Mouse (Mus musculus) intestine, embryonic 16.5 days (tissue): ENCODE measurements at regions not wholly inside any gene's neighbourhood (a gene's known extent, or its start where the extent isn't known, plus 50 kb on each side); places are given as distances from the start of the nearest gene placed in this dataset.

Source experiments
- ATAC-seq: fragments of 200-750 bp; cut with Nextera tagmentation; 2 replicates; pipeline ENCODE4 v1.8.0; 2017; ENCODE audit warnings: moderate TSS enrichment, moderate library complexity
- H3K27ac ChIP-seq: fragments of 300-500 bp; sonication (generic); 2 replicates; pipeline ENCODE4 v1.5.1; 2014; ENCODE audit warnings: mild to moderate bottlenecking, low read length
- H3K27me3 ChIP-seq: fragments of 300-500 bp; sonication (generic); replicated peaks from 2 replicates; pipeline ENCODE4 v1.6.1; 2014; ENCODE audit warnings: low read length, control low read depth, mixed read lengths; ENCODE audit not compliant: control insufficient read depth, insufficient read depth
- H3K36me3 ChIP-seq: fragments of 300-500 bp; sonication (generic); 2 replicates; pipeline ENCODE4 v1.6.1; 2014; ENCODE audit warnings: low read length, control low read depth; ENCODE audit not compliant: control insufficient read depth, insufficient read depth
- H3K4me1 ChIP-seq: fragments of 300-500 bp; sonication (generic); 2 replicates; pipeline ENCODE4 v1.6.1; 2014; ENCODE audit warnings: low read length, control low read depth, mixed read lengths; ENCODE audit not compliant: control insufficient read depth, insufficient read depth
- H3K4me2 ChIP-seq: fragments of 300-500 bp; sonication (generic); 2 replicates; pipeline ENCODE4 v1.6.1; 2014; ENCODE audit warnings: low read depth, low read length, control low read depth
- H3K4me3 ChIP-seq: fragments of 300-500 bp; sonication (generic); 2 replicates; pipeline ENCODE4 v1.5.1; 2014; ENCODE audit warnings: mild to moderate bottlenecking, low read length
- H3K9ac ChIP-seq: fragments of 300-500 bp; sonication (generic); 2 replicates; pipeline ENCODE4 v1.6.1; 2014; ENCODE audit warnings: low read depth, low read length
- H3K9me3 ChIP-seq: fragments of 300-500 bp; sonication (generic); 2 replicates; pipeline ENCODE4 v1.6.1; 2016; ENCODE audit warnings: low read length, control low read depth; ENCODE audit not compliant: control insufficient read depth
- whole genome bisulfite sequencing: fragments of 180-500 bp; shearing (Covaris S2); extraction: QIAGEN DNeasy Blood & Tissue Kit; methylation state at CpG from one replicate; pipeline ENCODE4 v1.1.7; 2014; 5-methylcytosine and 5-hydroxymethylcytosine counted together

DNA sequence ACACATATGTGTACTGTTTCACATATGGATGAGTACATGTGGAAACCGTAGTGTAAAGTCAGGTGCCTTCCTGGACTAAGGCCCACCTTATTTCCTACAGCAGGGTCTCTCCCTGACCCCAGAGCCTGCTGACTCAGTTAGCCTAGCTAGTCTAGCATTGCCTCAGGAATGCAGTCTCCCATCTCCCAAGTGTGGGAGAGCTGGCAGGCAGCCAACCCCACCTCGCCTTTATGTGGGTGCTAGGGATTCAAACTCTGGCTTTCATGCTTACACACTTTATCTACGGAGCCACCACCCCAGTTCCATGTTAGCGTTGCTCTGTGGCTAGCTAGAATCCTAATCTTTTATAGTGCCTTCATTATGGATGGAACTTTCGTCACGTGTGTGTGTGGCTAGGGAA is 293.3 kb upstream of the Gm765 start:
- Histone ChIP-seq H3K36me3 (no peaks in the 10 kb centered on the region), H3K9ac (no peak overlapping the region), H3K4me1 (no peaks in the 10 kb centered on the region), H3K4me2 (no peak overlapping the region), H3K4me3 (no peak overlapping the region), H3K27me3 (no peaks in the 10 kb centered on the region), H3K27ac (no peak overlapping the region), H3K9me3 (no peaks in the 10 kb centered on the region)
- 77% methylated on average over 6 of the region's 6 CpGs for WGBS
- no peak for ATAC-seq

DNA sequence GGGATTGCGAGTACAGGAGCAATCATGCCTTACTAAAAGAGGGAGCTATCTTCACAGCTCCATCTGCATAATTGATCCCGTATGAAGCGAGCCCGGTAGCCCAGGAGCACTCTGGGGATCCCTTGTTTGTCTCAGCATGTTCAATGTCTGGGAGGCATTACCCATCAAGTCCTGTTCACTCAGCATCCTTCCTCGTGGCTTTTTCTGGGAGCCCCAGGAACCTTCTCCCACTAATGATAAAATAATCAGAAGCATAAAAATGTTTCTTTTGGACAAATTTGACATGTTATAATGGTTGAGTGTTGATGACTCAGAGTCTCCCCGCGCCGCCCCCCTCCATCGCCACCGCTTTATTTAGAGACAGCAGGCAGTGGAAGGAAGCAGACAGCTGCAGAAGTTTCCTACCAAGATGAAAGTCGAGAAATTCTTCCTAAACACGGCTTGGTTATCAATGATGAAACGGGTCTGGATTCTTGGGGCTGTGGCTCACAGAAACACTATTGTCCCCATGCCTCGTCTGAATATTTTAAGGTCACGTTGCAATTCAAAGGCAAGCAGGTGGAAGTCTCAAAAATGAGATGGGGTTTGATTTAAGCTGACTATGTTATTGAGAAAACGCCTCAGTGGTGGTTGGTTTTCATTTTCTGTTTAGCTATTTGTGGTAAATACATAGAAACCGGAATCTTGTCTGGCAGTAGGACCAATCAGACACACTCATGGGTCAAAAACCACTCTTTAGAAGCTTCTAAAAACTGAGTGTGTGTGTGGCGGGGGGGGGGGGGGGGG is 289.9 kb upstream of the Gm765 start:
- Histone ChIP-seq H3K4me2 (no peak overlapping the region), H3K27me3 (no peaks in the 10 kb centered on the region), H3K4me1 (no peaks in the 10 kb centered on the region), H3K36me3 (no peaks in the 10 kb centered on the region), H3K27ac (no peak overlapping the region), H3K9ac (no peak overlapping the region), H3K4me3 (no peak overlapping the region), H3K9me3 (no peaks in the 10 kb centered on the region)
- WGBS: 51% methylated on average over 17 of the region's 18 CpGs
- ATAC-seq: no peak

DNA sequence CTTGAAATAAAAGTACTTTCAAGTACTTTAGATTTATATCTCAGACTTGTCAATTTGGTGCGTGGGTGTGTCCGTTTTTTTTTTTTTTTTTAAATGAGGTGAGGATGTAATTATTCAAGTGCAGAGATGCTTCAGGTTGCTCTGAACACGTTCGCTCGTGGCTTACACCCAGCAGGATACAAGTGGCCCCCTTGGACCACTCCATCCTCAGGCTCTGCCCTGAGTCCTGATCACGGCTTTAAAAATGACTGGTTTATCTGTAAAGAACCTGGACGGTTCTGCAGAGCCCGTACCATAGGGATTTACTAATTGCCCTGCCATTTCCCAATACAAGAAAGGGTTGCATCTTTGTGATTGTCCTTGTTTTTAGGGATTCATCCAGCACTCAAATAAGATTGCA is 288.7 kb upstream of the Gm765 start:
- no peak for ATAC-seq
- no peak overlapping the region for H3K27ac ChIP-seq
- no peaks in the 10 kb centered on the region for H3K27me3 ChIP-seq
- H3K9me3 ChIP-seq: no peaks in the 10 kb centered on the region
- H3K4me3 ChIP-seq: no peak overlapping the region
- no peak overlapping the region for H3K4me2 ChIP-seq
- no peaks in the 10 kb centered on the region for H3K4me1 ChIP-seq
- H3K9ac ChIP-seq: no peak overlapping the region
- WGBS: 74% methylated on average over 8 of the region's 8 CpGs
- H3K36me3 ChIP-seq: no peaks in the 10 kb centered on the region

DNA sequence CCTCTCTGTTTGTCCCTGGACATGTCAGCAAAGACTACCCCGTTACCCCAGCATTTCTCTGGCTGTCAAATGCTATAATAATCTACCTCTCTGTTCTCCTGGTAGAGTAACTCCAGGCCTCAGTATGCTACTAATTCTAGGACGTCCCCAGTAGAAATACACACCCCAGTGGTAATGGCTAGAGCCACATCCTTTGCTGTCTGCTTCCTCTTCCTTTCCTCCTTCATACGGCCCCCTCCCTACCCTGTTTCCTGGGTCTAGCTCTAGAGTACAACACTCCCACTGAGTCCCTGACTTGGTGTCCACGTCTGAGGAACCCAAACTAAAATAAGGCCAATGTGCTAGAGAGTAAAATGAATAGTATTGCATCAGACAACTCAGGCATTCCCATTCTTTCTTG is 287.1 kb upstream of the Gm765 start:
- H3K4me1 ChIP-seq: no peaks in the 10 kb centered on the region
- no peak overlapping the region for H3K4me2 ChIP-seq
- H3K4me3 ChIP-seq: no peak overlapping the region
- no peak overlapping the region for H3K9ac ChIP-seq
- no peaks in the 10 kb centered on the region for H3K9me3 ChIP-seq
- H3K36me3 ChIP-seq: no peaks in the 10 kb centered on the region
- WGBS: 76% methylated on average over 4 of the region's 4 CpGs
- no peak for ATAC-seq
- H3K27me3 ChIP-seq: no peaks in the 10 kb centered on the region
- no peak overlapping the region for H3K27ac ChIP-seq

DNA sequence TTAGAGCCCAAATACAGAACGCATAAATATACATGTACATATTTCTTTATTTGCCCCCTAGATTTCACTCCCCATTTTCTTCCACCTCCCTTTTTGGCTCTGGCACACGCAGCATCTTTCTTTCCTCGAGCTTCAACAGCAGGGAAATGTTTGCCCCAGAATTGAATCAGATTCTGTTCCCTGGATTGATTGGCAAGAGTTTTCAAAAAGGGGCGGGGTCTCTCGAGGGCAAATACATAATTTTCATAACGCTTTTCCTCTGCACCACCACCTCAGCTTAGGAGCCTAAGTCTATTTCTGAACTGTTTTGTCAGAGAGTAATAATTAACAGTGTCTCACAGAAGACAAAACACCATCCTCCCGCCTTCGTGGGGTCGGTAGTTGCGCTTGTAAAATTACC is 283.9 kb upstream of the Gm765 start:
- Histone ChIP-seq H3K4me3 (no peak overlapping the region), H3K9ac (no peak overlapping the region), H3K27ac (no peak overlapping the region), H3K9me3 (no peaks in the 10 kb centered on the region), H3K27me3 (no peaks in the 10 kb centered on the region), H3K4me2 (no peak overlapping the region), H3K4me1 (no peaks in the 10 kb centered on the region), H3K36me3 (no peaks in the 10 kb centered on the region)
- 74% methylated on average over 10 of the region's 10 CpGs for WGBS
- no peak for ATAC-seq

DNA sequence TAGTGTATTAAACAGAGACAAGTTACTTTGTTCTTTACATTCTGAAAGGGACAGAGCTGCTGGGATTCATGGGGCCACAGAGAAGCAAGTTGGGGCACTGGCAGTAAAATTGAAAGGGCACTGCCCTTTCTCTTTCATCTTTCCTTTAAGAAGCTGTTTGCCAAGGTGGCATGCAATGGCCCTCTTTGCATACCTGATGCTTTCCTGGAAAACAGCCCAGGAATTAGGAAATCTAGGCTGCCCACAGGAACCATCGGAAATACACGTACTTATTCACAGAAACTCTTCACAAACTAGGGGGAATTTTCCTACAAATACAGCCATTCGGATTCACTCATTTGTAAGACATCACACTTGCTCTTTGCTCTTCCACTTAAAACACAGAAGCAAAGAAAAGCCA is 278.3 kb upstream of the Gm765 start:
- no peak overlapping the region for H3K9ac ChIP-seq
- H3K27ac ChIP-seq: no peak overlapping the region
- H3K4me2 ChIP-seq: no peak overlapping the region
- H3K4me1 ChIP-seq: no peaks in the 10 kb centered on the region
- no peaks in the 10 kb centered on the region for H3K27me3 ChIP-seq
- H3K4me3 ChIP-seq: no peak overlapping the region
- no peaks in the 10 kb centered on the region for H3K36me3 ChIP-seq
- 87% methylated on average over 3 of the region's 3 CpGs for WGBS
- H3K9me3 ChIP-seq: no peaks in the 10 kb centered on the region
- ATAC-seq: no peak

DNA sequence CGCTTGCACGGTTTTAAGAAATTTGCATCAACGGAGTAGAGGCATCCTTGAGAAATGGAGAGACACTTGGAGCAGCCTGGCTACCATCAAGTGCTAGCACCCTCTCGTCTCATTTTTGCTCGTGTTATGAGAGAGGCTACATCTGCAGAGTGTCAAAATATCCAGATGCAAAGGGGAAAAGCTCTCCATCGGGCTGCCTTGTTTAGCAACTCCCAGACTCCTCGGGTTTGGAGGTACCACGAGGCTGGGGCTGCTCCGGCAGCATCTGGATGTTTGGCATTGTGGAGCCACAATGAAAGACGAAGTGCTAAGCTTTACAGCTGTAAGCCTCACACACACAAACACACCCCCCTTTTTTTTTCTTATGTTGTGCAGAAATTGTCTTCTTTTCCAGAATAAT is 270.5 kb upstream of the Gm765 start:
- Histone ChIP-seq H3K27ac (no peak overlapping the region), H3K4me2 (no peak overlapping the region), H3K9ac (no peak overlapping the region), H3K36me3 (no peaks in the 10 kb centered on the region), H3K4me1 (no peaks in the 10 kb centered on the region), H3K4me3 (no peak overlapping the region), H3K9me3 (no peaks in the 10 kb centered on the region), H3K27me3 (no peaks in the 10 kb centered on the region)
- WGBS: 48% methylated on average over 10 of the region's 10 CpGs
- no peak for ATAC-seq

DNA sequence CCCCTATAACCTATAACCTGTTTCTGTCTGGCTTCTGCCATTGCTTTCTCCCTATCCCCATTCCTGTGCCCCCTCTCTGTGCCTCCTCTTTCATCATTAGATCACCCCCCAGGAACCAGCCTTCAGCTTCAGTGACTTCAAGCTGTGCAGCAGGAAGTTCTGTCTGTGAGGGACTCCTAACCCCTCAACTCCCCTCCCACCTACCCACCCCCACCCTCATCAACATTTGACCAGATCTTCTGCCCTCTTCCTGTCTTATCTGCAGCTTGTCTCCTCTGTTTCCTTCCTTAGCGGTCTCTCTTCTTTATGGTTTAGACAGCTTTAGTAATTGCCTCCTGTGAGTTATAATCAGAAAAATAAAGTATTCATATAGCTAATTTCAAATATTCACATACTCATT is 266.6 kb upstream of the Gm765 start:
- Histone ChIP-seq H3K9ac (no peak overlapping the region), H3K27me3 (no peaks in the 10 kb centered on the region), H3K4me3 (no peak overlapping the region), H3K27ac (no peak overlapping the region), H3K4me2 (no peak overlapping the region), H3K36me3 (no peaks in the 10 kb centered on the region), H3K9me3 (no peaks in the 10 kb centered on the region), H3K4me1 (no peaks in the 10 kb centered on the region)
- no peak for ATAC-seq
- WGBS: 63% methylated on average over 1 of the region's 1 CpGs

DNA sequence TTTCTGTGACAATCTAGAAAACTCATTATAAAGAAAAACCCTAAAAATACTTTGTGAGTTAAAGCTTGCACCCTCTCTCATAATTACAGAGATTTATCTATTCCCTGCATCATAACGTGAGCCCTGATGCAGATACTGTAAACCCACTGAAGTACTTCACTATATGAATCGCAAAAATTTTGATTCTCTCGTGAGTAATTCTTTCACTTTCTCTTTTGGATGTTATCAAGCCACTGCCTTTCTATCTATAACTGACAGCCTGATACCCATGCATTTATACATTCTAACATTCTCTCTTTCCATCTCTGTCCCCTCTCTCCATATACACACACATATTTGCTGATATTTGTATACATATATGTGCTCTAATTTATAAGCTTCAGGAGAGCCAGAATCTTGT is 264.1 kb upstream of the Gm765 start:
- Histone ChIP-seq H3K27me3 (no peaks in the 10 kb centered on the region), H3K9ac (no peak overlapping the region), H3K36me3 (no peaks in the 10 kb centered on the region), H3K27ac (no peak overlapping the region), H3K9me3 (no peaks in the 10 kb centered on the region), H3K4me1 (no peaks in the 10 kb centered on the region), H3K4me3 (no peak overlapping the region), H3K4me2 (no peak overlapping the region)
- ATAC-seq: no peak
- WGBS: 59% methylated on average over 3 of the region's 3 CpGs

DNA sequence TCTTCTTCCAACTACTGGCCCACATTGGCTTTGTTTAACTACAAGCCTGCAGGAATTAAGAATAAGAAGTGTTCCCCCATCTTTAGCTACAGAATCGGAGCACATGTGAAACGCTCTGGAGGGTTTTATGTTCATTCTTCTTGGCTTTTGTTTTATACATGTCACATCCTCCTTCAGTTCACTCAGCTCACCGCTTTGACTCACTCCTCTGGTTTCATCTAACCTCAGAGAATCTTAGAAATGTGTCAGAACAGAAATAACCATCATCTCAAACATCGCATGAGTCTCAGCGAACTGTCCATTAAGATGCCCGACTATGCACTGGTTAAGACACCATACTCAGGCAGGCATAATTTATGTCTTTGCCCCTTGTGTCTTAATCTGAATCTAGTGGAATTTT is 255.1 kb upstream of the Gm765 start:
- Histone ChIP-seq H3K9me3 (no peaks in the 10 kb centered on the region), H3K4me3 (no peak overlapping the region), H3K9ac (no peak overlapping the region), H3K4me1 (no peaks in the 10 kb centered on the region), H3K27ac (no peak overlapping the region), H3K4me2 (no peak overlapping the region), H3K36me3 (no peaks in the 10 kb centered on the region), H3K27me3 (no peaks in the 10 kb centered on the region)
- ATAC-seq: no peak
- 92% methylated on average over 6 of the region's 6 CpGs for WGBS
